Mouse (Mus musculus): ENCODE measurements around the gene Ceacam3.
"Not testable (repeated sequence)": the region's sequence is repeated elsewhere in the genome, so short reads cannot be mapped to it uniquely, and the experiment has no call there.

Gene Ceacam3

DNA sequence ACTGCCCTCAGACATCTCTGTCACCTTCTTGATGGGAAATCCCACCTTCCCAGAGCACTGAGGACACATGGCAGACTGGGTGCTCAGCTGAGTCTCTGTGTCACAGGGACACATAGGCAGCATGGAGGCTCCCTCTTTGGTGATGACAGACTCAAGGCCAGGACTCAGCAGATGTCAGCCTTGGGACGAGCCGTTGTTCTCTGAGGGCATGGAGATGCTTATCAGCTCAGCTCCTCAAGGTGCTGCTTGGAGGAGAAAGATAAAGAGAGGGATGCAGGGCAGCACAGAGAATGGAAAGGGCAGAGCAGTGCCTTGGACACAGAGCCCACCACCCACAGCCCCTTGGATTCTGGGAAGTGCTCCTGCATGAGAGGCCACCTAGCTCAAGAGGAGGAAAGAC, at the start of gene Ceacam3:
TSS of gene Ceacam3 (plus strand) at position 352 of the 400 bp plus-strand sequence.
- no peak for DNase-seq (ENCODE audit: low read depth)

GRCm38 (mm10) chr7:17101631-17102030, 48.5 kb upstream of the Ceacam3 start:
- DNase-seq (ENCODE audit: low read depth), result not testable (repeated sequence)

- DNase-seq (ENCODE audit: low read depth), result no peak
Measured at GRCm38 (mm10) chr7:17135307-17135706, 14.8 kb upstream of the Ceacam3 start.

- peak; percentile 80 for DNase-seq (ENCODE audit: low read depth)
Measured at GRCm38 (mm10) chr7:17155634-17156033, 5.6 kb downstream of the Ceacam3 start.

- DNase-seq (ENCODE audit: low read depth), result no peak
Measured at GRCm38 (mm10) chr7:17156885-17157677, 7.0 kb downstream of the Ceacam3 start.

DNA sequence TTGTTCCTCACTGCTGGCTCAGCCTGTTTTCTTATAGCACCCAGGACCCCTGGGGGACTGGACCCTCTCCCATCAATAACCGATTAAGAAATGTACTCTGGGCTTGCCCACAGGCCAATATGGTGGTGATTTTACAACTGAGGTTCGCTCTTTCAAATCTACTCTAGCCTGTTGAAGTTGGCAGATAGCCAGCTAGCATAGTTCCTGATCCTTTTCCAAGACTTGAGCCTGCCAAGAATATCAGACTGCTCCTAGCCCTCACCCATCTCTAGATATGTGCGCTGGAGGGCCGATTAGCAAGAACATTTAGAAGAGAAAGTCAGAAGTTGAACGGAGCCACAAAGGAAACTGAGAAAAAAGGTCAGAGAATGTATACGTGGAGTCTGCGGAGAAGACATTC, 8.9 kb downstream of the Ceacam3 start:
- DNase-seq (ENCODE audit: low read depth), result peak; percentile 45

DNA sequence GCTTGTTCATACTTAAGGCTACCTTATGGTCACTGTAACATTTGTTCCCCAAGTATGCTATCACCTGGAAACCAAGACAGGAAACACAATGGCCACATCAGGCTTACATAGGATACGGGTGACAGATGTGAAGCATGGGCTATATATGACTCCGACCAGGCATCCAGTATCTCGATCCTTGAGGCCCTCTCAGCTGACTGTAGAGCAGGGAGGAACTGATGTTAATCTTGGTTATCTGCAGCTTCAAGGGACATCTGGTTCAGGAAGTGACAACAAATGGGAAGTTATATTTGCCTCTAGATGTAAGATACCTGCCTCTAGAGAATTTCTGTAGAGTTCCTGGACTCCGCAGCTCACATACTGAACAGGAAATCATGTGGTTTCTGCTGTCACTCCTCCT, 21.7 kb downstream of the Ceacam3 start:
- no peak for DNase-seq (ENCODE audit: low read depth)

DNA sequence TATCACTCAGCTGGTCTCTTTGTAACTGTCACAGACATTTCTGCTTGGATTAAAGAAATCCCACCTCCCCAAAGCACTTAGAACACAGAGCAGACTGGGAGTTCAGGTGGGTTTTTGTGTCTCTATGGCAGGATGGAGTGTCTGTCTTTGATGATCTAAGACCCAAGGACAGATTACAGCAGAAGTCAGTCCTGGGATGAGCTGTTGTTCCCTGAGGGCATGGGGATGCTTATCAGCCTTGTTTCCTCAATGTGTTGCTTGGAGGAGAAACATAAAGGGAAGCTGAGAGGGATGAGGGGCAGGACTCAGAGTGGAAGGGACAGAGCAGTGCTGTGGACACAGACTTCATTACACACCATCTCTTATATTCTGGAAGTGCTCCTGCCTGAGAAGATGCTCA, 53.1 kb downstream of the Ceacam3 start, which contains the start of gene Psg29:
TSS of gene Psg29 (plus strand) at position 301 of the 400 bp plus-strand sequence.
- no peak for DNase-seq (ENCODE audit: low read depth)

- DNase-seq (ENCODE audit: low read depth), result peak; percentile 23
Measured at GRCm38 (mm10) chr7:17205530-17206184, 55.6 kb downstream of the Ceacam3 start.
